Mouse (Mus musculus): ENCODE results near the gene Cab39l. TPM values are rescaled to one million over a fixed set of nuclear protein-coding genes. Genes with fewer than 3 reads are reported as not detected.
"Not testable (repeated sequence)": the region's sequence is repeated elsewhere in the genome, so short reads cannot be mapped to it uniquely, and the experiment has no call there.

Cab39l gene
- 34.5 and 42.0 TPM in 2 replicates for total RNA-seq (2021)
- long read RNA-seq, experiment 1, transcript Cab39l-201 (11 exons, 3,037 nt) = major isoform, 23 of 72 reads
- long read RNA-seq, experiment 1, partial matches to known transcripts = 1 of 72 reads
- long read RNA-seq, experiment 1, other reads (novel, unspliced or antisense) = 48 of 72 reads
- long read RNA-seq, experiment 2, transcript Cab39l-201 (11 exons, 3,037 nt) = major isoform, 15 of 73 reads
- long read RNA-seq, experiment 2, partial matches to known transcripts = 0 of 73 reads
- long read RNA-seq, experiment 2, other reads (novel, unspliced or antisense) = 58 of 73 reads

- peak; percentile 97 for DNase-seq
These were observed at the start of gene Cab39l, which contains the start of gene Setdb2 for GRCm38 (mm10) chr14:59440558-59441471. Gene Cab39l (plus strand): TSS chr14:59440972. Gene Setdb2 (minus strand): TSS chr14:59440884.

GRCm38 (mm10) chr14:59395281-59395680 is 45.5 kb upstream of the Cab39l start, which contains the start of gene Phf11c:
Gene Phf11c (minus strand): TSS chr14:59395381.
- no peak for DNase-seq

- DNase-seq = peak; percentile 6
These were observed 43.8 kb upstream of the Cab39l start for GRCm38 (mm10) chr14:59396999-59397398.

GRCm38 (mm10) chr14:59414979-59415378 is 25.8 kb upstream of the Cab39l start:
- DNase-seq = not testable (repeated sequence)

GRCm38 (mm10) chr14:59418171-59418570 is 22.6 kb upstream of the Cab39l start:
- DNase-seq = no peak

- no peak for DNase-seq
These were observed 17.7 kb upstream of the Cab39l start for GRCm38 (mm10) chr14:59422912-59423663.

GRCm38 (mm10) chr14:59430556-59430955 is 10.2 kb upstream of the Cab39l start:
- DNase-seq = no peak

- DNase-seq = no peak
These were observed 6.9 kb upstream of the Cab39l start for GRCm38 (mm10) chr14:59433902-59434301.

- DNase-seq = no peak
These were observed 5.6 kb upstream of the Cab39l start for GRCm38 (mm10) chr14:59435206-59435605.

GRCm38 (mm10) chr14:59437398-59437797 is 3.4 kb upstream of the Cab39l start:
- no peak for DNase-seq

- DNase-seq = no peak
These were observed 2.3 kb upstream of the Cab39l start for GRCm38 (mm10) chr14:59438505-59438904.

- DNase-seq = no peak
These were observed 733 bp upstream of the Cab39l start for GRCm38 (mm10) chr14:59440039-59440438.

GRCm38 (mm10) chr14:59441472-59441805 is 667 bp downstream of the Cab39l start:
- DNase-seq = no peak

- DNase-seq = no peak
These were observed 4.6 kb downstream of the Cab39l start for GRCm38 (mm10) chr14:59445421-59445820.

- no peak for DNase-seq
These were observed 7.2 kb downstream of the Cab39l start for GRCm38 (mm10) chr14:59447981-59448380.

GRCm38 (mm10) chr14:59466503-59466902 is 25.7 kb downstream of the Cab39l start:
- DNase-seq = no peak

- DNase-seq = no peak
These were observed 27.0 kb downstream of the Cab39l start for GRCm38 (mm10) chr14:59467798-59468197.

GRCm38 (mm10) chr14:59470781-59471180 is 30.0 kb downstream of the Cab39l start:
- DNase-seq = peak; percentile 4

GRCm38 (mm10) chr14:59478699-59479098 is 37.9 kb downstream of the Cab39l start:
- DNase-seq = peak; percentile 9

- DNase-seq = no peak
These were observed 44.6 kb downstream of the Cab39l start for GRCm38 (mm10) chr14:59485247-59485810.

- no peak for DNase-seq
These were observed 51.6 kb downstream of the Cab39l start for GRCm38 (mm10) chr14:59492376-59492775.

- DNase-seq = no peak
These were observed 57.2 kb downstream of the Cab39l start for GRCm38 (mm10) chr14:59497928-59498327.
